Mouse (Mus musculus) right cerebral cortex, adult 18-20 months (tissue): ENCODE data around the gene Myom3.

ENCODE experiments used
- DNase-seq: peaks from one replicate; pipeline ENCODE4 v3.0.0; 2022; ENCODE audit warnings: mixed read lengths

Gene Myom3

DNA sequence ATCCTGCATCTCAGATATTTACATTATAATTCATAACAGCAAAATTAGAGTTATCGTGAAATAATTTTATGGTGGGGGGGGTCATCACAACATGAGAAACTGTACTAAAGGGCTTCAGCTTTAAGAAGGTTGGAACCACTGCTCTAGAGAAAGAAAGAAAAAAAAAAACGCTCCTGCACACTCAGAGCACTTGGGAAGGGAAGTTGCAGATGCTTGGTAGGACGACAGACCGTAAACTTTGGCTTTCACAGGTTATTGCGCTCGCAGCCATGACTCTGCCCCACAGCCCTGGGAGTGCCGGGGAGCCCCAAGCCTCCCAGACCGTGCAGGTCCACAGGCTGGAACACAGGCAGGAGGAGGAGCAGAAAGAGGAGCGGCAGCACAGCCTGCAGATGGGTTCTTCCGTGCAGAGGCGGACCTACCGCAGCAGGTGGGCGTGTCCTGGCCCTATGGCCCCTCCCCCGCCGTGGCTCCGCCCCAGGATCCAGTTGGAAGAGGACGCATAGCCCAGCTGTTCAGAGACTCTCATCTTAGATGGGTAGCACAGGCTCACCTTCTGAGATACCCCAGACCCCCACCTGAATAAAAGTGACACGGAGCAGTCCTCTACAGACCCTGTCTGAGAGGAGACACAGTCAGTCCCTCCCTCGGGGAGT is 2.9 kb downstream of the Myom3 start:
- DNase-seq, result peak; percentile 24

DNA sequence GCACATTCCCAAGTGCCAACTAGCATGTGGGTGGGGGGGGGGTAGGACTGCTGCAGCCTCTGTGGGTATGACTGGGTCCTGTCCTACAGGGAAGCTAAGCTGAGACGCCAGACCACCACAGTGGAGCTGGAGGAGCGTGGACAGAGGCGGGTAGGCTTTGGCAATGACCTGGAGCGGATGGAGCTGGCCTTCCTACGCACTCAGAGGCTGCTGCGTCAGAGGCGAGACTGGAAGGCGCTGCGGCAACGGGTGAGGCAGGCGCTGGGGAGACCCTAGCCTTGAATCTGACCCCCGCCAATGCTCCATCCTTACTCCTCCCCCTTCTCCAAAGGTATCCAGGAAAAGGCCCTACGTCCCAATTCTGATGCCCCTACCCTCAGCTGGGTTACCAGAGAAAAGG is 5.2 kb downstream of the Myom3 start:
- no peak for DNase-seq

DNA sequence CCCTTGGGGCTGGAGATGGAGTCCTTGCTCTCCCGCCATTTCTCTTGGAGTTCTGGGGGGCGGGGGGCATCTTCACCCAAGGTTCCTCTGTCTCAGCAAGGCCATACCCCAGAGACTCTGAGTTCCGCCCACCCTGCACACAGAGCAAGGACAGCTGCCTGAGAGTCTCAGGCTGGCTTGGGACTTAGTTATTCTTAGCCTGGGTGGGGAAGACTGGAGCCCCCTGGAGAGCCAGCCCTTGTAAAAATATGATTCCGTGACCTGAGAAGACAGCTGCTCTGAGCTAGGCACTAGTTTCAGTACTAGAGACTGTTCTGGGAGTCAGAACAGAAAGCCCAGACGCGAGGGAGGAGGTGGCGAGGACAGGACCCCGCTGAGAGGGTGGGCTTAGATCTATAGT is 6.2 kb downstream of the Myom3 start:
- DNase-seq, result no peak

DNA sequence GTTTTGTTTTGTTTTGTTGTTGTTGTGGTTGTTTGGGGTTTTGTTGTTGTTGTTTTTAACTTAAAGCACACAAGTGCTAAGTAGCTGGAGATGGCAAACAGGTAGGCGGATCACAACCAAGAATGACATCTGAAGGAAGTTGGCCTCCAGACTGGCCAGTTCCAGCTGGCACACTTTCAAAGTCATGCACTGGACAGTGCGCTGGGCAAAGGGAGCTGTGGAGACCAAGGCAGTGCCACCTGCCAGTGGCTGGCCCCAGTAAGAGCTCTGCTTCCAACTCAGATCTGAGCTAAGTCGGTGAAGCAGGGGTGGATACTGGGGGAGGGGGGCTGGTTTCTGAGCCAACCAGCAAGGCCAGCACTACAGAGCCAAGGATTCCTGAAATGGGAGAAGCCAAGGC is 7.5 kb downstream of the Myom3 start:
- DNase-seq, result no peak

DNA sequence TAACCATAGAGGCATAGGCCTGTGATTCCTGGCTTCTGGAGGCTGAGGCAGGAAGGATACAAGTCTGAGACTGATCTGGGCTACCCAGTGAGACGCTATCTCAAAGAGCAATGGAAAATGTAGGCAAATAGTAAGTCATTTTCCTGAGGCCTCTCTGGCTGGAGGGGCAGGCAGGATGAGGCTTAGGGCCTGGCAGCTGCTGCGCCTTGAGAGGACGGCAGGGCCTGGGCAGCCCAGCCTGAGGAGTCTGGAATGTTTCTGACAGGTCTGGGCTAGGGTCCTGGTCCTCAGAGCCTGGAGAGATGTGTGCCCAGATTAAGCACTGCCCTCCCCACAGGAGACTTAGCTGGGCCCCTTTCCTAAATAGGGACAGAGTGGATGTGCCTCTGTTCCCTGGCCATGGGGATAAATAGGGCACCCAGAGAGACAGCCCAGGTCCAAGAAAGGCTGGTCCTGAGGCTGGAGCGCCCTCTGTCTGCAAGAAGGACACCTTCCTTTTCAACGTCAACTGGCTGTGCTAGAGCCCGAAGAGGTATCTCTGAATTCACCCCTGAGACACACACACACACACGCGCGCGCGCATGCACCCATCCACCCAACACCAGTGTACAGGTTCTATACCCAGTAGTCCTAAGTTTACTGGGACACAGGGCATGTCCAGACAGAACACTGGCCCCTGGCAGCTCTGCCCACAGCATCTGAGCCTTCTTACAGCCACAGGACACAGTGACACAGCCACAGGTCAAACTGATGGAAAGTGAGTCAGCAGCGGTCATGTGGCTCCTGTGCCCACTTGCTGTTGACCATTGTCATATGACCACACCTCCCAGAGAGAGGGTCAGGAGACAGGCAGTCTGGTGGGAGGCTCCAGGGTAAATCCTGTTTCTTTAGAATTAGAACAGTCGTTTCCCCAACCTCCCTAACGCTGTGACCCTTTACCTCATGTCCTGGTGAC is 9.3 kb downstream of the Myom3 start:
- peak; percentile 9 for DNase-seq

DNA sequence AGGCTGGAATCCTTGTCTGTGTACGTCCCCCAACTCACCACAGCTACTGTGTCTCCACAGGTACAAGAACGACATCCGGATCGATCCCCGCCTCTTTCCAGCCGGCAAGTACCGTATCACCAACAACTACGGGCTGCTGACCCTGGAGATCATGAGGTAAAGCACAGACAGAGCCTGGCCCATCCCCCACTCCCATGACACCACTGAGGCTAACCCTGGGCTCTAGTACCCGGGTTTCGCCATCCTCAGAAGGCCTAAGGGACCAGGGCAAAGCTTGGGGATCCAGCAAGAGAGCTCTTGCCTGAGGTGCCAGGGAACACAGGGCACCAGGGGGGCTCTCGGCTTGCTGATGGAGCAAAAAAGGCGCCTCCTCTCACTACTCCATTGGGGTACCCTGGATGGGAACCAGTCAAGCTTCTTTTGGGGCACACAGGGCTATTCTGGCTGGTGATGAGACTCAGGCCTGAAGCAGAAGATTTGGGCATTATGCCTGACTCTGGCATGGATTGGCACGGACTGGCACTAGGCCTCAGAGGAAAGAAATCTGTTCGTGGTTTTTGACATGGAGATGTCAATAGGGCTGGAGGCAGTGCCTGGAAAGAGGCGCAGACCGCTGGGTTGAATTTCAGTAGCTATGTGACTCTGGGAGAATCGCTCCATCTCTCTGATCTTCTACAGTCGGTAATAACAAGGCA is 11.2 kb downstream of the Myom3 start:
- DNase-seq, result no peak

DNA sequence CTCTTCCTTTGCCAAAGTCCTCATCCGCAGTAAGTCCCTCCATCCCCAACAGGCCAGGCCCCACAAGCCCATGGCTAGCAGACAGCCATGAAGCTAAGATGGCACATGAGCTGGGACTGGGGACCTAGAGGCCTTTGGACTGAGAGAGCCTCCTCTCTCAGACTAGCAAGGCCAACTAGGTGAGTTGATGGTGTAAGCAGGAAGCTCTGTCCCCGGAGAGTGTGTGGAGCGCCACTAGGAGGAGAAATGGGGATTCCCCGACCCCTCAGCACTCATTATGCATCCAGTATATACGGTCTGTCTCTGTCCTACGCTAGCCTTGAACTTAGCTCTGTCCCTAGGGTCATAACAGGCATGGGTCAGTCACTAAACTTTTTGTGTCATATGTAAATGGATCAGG is 12.1 kb downstream of the Myom3 start:
- DNase-seq, result no peak

DNA sequence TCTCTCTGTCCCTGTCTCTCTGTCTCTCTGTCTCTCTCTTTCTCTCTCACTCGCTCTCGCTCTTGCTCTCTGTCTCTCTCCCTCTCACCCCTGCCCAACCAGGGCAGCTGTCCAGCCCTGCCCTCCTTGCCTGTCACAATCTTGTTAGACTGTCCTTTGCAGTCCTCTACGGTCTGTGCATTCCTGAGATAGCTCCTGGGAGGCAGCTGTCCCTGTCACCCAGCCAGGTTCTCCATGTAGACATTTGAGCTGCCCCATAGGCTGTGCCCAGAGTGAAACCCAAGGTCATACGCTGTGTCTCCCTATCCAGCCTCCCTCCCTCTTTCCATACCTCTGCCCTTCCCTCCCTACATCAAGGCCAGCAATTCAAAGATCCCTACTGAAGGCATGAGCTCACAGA is 13.2 kb downstream of the Myom3 start:
- no peak for DNase-seq

DNA sequence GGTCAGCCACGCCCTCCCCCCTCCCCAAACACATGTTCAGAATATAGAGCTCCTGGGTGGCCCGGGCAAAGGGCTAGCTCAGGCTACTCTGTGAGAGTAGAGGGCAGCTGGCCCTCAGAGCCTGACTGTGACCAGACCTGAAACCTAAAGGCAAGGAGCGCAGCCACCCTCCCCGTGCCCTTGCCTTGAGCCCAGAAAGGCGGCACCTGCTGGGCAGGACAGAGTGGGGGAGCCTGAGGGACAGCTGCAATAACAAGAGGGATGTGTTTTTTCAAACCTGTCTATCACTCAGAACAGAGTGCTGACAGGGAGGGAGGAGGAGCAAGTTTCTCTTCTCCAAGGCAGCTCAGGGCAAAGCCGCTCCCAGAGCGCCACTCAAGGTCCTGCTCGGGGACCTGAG is 15.0 kb downstream of the Myom3 start:
- DNase-seq, result no peak

DNA sequence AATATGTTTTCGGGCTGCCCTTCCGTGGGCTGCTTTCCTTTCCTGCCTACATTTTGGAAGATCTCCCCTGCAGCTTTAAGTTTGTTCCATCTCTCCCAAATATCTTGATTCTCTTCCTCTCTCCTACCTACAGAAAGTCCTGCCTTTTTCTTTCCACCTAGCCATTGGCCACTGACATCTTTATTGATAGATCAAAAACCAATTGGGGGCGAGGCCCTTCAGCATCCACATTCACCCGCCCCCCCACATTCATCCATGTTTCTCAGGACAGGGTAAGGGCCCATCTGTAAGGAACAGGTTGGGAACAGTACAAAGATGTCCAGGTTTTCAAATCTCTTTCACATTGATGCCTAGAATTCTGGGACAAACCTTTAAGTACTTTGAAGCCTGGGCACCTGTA is 17.3 kb downstream of the Myom3 start:
- DNase-seq, result no peak

DNA sequence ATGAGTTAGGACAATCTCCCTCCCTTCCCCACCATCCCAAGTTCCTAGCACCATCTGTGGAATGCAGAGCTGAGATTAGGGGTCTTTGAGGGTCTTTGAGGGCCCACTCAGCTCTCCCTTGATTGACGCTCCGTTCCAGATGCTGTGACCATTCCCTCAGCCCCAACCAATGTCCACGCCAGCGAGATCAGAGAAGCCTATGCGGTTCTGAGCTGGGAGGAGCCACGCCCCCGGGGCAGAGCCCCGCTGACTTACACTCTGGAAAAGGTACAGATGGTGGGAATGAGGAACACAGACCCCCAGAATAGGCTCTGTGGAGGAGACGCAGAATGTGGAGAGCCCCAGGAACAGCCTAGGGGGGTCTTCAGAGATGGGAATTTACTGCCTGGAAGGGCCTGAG is 20.1 kb downstream of the Myom3 start:
- no peak for DNase-seq

DNA sequence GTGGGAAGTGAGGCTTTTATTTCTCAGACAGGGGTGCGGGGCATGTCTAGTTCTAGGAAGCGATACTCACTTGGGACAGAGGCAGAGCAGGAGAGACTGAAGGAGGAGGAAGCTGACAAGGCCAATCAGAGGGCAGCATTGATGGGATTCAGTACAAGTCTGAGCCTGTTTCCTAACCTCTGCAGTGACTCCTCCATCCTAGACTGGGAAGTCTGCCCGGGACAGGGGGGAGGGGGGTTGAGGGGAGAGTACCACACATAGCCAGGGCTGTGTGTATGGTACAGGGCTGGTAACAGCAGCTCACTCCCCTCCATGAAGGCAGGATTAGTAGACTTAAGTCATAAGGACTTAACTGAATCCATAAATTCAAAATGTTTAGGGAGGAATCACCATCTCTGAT is 20.7 kb downstream of the Myom3 start:
- DNase-seq, result no peak

DNA sequence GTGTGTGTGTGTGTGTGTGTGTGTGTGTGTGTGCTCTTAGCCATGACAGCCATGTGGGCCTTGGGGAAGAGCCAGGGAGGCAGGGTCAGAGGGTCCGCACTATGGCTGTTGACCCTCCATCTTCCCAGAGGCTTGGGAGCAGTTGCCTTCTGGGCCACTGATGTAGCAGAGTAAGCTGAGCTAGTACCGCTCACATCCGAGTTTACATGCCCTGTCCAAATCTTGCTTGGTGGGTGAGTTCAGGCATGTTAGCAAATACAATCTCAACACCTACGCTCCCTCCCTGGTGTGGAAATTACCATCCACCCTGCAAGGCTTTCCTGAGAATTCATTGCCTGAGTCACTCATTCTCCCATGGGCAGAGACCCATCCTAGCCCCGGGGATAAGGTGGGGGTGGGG is 21.8 kb downstream of the Myom3 start:
- DNase-seq, result no peak

DNA sequence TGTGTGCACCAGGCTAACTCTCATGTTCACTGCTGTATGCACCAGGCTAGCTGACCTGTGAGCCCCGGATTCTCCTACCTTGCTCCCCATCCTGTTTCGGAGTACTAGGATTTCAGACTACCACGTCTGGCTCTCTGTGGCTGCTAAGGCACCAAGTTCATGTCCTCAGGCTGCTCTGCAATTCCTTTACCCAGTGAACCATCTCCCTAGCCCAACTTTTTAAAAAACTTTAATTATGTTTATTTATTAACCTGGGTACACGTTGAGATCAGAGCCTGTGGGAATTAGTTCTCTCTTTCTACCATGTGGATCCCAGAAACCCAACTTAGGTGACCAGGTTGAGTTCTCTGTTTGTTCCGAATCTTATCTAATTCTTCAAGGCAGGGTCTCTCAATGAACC is 27.1 kb downstream of the Myom3 start:
- no peak for DNase-seq

DNA sequence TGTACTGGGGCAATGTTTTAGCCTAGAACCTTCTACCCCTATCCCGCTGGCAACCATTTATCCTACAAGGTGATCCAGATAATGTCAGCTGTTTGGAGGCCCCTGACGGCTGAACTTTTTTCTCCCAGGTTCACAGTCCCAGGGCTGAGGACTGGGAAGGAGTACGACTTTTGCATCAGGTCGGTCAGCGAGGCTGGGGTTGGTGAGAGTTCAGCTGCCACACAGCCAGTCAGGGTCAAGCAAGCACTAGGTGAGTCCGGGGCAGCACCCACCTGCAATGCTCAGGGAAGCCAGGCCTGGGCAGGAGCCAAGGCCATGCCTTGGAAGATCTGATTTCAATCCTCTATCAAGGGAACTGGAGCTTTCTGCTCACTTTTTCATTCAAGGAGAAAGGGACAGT is 27.8 kb downstream of the Myom3 start:
- no peak for DNase-seq

DNA sequence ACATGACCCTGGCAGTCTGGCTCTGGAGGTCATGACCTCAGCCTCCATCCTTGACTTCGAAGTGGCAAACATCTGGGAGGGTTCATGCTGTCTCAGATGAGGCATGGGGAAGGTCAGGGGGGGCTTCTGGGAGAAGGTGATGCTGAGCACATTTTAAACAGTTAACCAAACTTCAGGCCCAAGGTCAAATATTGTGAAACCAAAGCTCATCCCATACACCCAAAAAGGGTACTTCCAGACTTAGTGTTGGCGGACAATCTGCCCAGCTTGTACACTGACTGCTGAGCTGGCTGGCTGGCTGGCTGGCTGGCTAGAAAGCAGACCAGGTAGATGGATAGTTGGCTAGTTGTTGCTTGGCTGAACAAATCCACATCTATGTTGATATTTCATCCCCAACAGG is 29.6 kb downstream of the Myom3 start:
- DNase-seq, result no peak

DNA sequence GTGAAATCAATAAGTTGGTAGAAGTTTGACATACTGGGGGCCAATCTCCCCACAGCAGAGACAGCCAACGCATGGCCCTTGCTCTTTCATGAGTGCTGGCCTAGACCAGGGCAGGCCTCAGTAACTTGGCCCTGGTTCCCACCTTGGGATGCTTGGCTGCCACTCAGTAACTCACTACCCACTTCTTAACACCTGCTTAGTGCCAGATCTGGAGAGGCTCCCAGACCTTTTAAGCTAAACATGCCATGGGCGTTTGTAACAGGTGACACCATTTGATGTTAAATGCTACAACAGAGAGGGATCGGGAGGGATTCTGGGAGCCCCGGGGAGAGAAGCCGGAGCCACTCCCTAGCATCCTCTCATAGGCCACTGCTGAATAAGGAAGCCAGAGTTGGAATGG is 33.3 kb downstream of the Myom3 start:
- DNase-seq, result no peak

DNA sequence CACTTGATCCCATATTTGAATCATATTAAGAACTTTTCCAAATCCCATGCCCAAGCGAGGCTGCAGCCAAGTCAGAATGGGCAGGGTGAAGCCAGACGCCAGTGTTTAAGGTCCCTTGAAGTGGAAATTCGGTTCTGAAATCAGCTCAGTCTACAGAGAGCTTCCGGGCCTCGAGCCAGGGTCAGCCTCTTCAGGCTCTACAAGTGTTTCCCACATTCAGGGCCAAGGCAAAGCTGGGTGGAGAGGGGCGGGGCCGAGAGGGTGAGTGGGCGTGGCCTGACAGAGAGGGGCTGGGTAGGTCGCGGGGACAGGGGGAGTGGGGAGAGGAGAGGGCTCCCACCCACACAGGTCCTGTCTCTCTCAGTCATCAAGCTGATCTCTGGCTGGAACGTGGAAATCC is 38.4 kb downstream of the Myom3 start:
- DNase-seq, result peak; percentile 8

DNA sequence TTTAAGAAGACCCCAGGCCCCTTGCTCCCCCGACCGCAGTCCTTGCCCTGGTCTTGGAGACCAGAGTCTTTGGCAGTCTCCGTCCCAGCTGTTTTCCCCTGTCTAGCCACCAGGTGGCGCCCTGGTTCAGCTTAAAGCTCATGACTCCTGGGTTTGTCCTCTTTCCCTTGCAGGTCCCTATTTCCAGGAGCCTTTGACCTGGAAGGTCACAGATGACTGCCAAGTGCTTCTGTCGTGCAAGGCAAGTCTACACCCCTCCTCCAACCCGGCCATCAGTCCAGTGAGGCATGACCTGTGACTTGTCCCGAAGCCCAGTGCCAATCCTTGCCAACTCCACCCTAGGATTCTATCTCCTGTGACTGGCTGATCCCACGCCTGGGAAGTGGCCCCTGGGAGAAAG is 42.0 kb downstream of the Myom3 start:
- DNase-seq, result peak; percentile 73

DNA sequence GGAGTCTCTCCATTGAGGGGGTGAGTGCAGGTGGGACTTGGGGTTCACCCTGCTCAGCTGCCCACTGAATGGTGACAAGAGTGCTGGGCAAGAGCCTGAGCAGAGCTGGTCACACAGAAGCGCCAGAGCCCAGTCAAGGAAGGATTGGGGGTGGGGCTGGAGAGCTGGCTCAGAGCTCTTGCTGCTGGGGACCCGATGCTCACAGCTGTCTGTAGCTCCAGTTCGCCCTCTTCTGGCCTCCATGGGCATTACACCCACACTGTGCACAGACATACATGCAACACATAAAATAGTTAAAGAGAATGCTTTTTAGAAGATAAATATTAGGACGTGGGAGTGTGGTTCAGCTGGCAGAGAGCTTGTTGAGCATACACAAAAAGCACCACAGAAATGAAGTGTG is 43.8 kb downstream of the Myom3 start:
- no peak for DNase-seq

DNA sequence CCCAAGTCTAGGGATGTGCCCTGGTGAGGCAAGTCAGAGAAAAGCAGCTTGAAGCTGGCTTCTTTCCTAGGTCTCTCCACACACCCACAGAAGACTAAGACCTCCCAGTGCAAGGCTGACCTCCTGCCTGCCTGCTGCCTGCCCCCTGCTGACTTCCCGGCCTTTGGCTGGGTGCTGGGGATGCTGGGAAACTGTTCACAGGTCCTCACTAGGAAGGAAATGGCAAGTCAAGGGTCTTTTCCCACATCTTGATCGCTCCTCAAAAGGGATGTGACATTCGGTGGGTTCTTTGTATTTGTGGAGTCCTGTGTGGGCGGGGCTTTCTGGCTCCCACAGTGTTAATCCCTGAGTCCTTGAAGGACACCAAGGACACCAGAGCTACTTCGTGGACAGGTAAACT is 44.7 kb downstream of the Myom3 start:
- no peak for DNase-seq

DNA sequence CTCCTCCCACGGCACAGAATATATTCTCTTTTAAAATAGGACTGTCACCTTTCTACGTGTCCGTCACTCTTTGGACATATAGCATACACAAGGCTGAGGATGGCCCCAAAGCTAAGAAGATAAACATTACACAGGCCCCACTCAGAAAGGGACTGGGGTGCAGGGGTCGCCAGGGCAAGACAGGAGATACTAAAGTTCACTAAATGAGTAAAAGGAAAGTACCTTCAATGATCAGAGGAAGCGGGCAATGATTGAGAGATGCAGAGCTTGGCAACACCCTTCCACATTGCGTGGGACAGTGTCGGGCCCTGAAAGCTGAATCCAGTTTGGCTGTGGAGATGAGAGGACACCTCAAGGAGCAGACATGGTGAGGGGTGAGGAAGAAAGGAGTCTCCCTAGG is 55.4 kb downstream of the Myom3 start:
- DNase-seq, result no peak

DNA sequence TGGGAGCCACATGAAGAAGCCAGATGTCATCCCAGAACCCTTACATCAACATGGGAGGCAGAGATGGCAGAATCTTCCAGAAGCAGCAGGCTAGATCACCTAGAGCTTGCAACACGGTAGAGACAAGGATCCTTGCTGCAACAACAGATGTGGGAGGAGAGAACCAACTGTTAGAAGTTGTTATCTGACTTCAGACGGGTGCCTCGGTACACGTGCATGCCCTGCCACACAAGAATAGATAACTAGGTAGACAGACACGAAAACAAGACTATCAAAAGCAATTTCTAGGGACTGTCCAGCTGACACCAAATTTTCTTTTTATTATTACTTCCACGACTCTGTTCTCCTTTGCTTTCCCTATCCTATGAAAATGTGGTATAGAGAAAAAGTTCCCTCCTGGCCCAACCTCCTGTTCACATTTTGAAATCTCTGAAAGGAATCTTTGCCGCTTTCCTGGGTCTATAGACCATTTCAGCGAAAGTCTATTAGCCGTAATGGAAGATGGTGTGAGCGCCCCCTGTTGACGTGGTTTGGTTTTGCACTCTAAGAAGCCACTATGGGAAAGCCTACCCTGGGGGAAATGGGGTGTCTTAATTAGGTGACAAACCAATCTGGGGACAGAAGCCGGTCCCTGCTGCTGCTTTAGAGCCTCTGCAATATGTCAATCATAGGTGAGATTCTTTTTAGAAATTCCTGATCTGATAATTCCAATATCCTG is 57.5 kb downstream of the Myom3 start:
- no peak for DNase-seq
